Mouse (Mus musculus) heart, embryonic 11.5 days (tissue): ENCODE data around the gene Spint5. TPM values are rescaled to one million over a fixed set of nuclear protein-coding genes. Genes with fewer than 3 reads are reported as not detected.

ENCODE experiments used
- ATAC-seq: fragments of 200-750 bp; cut with Nextera tagmentation; replicated peaks from 2 replicates; pipeline ENCODE4 v1.8.0; 2017; ENCODE audit warnings: moderate library complexity; ENCODE audit not compliant: insufficient number of reproducible peaks, low FRiP score, low TSS enrichment
- H3K27ac ChIP-seq: fragments of 300-500 bp; sonication (generic); 2 replicates; pipeline ENCODE4 v1.5.1; 2014; ENCODE audit warnings: mild to moderate bottlenecking, low read depth, low read length
- H3K27me3 ChIP-seq: fragments of 300-500 bp; sonication (generic); 2 replicates; pipeline ENCODE4 v1.6.1; 2014; ENCODE audit warnings: mild to moderate bottlenecking, low read length, mixed read lengths; ENCODE audit not compliant: control insufficient read depth, insufficient read depth
- H3K36me3 ChIP-seq: fragments of 300-500 bp; sonication (generic); 2 replicates; pipeline ENCODE4 v1.6.1; 2014; ENCODE audit warnings: mild to moderate bottlenecking, low read length, moderate library complexity, mixed read lengths; ENCODE audit not compliant: control insufficient read depth, insufficient read depth
- H3K4me1 ChIP-seq: fragments of 300-500 bp; sonication (generic); 2 replicates; pipeline ENCODE4 v1.6.1; 2014; ENCODE audit warnings: low read length; ENCODE audit not compliant: control insufficient read depth, insufficient read depth
- H3K4me2 ChIP-seq: fragments of 300-500 bp; sonication (generic); 2 replicates; pipeline ENCODE4 v1.6.1; 2014; ENCODE audit warnings: mild to moderate bottlenecking, moderate library complexity
- H3K4me3 ChIP-seq: fragments of 300-500 bp; sonication (generic); 2 replicates; pipeline ENCODE4 v1.5.1; 2014; ENCODE audit warnings: low read depth, low read length
- H3K9ac ChIP-seq: fragments of 300-500 bp; sonication (generic); 2 replicates; pipeline ENCODE4 v1.6.1; 2014; ENCODE audit warnings: mild to moderate bottlenecking, low read depth, low read length, moderate library complexity
- H3K9me3 ChIP-seq: fragments of 300-500 bp; sonication (generic); replicated peaks from 2 replicates; pipeline ENCODE4 v1.6.1; 2016; ENCODE audit warnings: low read length; ENCODE audit not compliant: control insufficient read depth
- WGBS: fragments of 180-500 bp; shearing (Covaris S2); extraction: QIAGEN DNeasy Blood & Tissue Kit; methylation state at CpG from one replicate; pipeline ENCODE4 v1.1.7; 2014; ENCODE audit not compliant: insufficient replicate concordance; 5-methylcytosine and 5-hydroxymethylcytosine counted together
- polyA plus RNA-seq: library from polyadenylated mRNA; unstranded; fragments of >200 nt; fragmentation: Nextera tagmentation; extraction: Ambion mirVana; gene quantifications from 2 replicates; pipeline ENCODE4 v1.2.1, GENCODE M21; 2014

The Spint5 gene
- not detected in 2 replicates for polyA plus RNA-seq

- Histone ChIP-seq H3K4me2 (no peak within 1 kb of the TSS), H3K27ac (no peak within 1 kb of the TSS), H3K36me3 (no peaks in the 10 kb centered on the region), H3K9ac (no peak within 1 kb of the TSS), H3K4me1 (no peaks in the 10 kb centered on the region), H3K9me3 (no peaks in the 10 kb centered on the region), H3K4me3 (no peak within 1 kb of the TSS), H3K27me3 (no peaks in the 10 kb centered on the region)
- WGBS: 73% methylated on average over 6 of the region's 6 CpGs
- ATAC-seq: no peak
Observed at GRCm38 (mm10) chr2:164715005-164715404, at the start of gene Spint5. Gene Spint5 (plus strand): TSS chr2:164715305.

DNA sequence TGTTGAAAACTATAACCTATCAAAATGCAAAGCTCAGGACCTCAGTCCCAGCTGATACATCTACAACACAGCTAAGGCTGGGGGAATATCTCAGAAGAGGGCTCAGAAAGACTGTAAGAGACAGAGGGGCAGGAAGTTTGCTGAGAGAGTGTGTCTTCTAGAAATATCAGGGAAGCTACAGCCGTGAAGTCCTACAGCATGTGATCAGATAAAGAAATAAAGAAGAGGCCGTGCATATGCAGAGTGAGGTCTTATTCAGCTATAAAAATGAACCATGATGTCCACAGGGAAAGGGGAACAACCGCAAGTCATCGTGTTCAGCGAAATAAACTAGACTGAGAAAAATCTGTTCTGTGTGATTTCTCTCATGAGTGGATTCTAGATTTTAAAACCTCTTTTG is 44.8 kb upstream of the Spint5 start:
- no peaks in the 10 kb centered on the region for H3K4me1 ChIP-seq
- H3K36me3 ChIP-seq: no peaks in the 10 kb centered on the region
- no peaks in the 10 kb centered on the region for H3K27me3 ChIP-seq
- 72% methylated on average over 5 of the region's 5 CpGs for WGBS
- no peak overlapping the region for H3K4me3 ChIP-seq
- H3K9ac ChIP-seq: no peak overlapping the region
- ATAC-seq: no peak
- H3K27ac ChIP-seq: no peak overlapping the region
- H3K4me2 ChIP-seq: no peak overlapping the region
- H3K9me3 ChIP-seq: 0 out of 2 replicates have a peak, but pooled peaks cover 5% of the 10 kb centered on the region

GRCm38 (mm10) chr2:164670938-164671337 is 44.2 kb upstream of the Spint5 start:
- no peaks in the 10 kb centered on the region for H3K27me3 ChIP-seq
- 0 out of 2 replicates have a peak, but pooled peaks cover 5% of the 10 kb centered on the region for H3K9me3 ChIP-seq
- no peak for ATAC-seq
- no peaks in the 10 kb centered on the region for H3K36me3 ChIP-seq
- H3K4me2 ChIP-seq: no peak overlapping the region
- H3K27ac ChIP-seq: no peak overlapping the region
- H3K4me1 ChIP-seq: no peaks in the 10 kb centered on the region
- H3K9ac ChIP-seq: no peak overlapping the region
- WGBS: 45% methylated on average over 1 of the region's 1 CpGs
- H3K4me3 ChIP-seq: no peak overlapping the region

DNA sequence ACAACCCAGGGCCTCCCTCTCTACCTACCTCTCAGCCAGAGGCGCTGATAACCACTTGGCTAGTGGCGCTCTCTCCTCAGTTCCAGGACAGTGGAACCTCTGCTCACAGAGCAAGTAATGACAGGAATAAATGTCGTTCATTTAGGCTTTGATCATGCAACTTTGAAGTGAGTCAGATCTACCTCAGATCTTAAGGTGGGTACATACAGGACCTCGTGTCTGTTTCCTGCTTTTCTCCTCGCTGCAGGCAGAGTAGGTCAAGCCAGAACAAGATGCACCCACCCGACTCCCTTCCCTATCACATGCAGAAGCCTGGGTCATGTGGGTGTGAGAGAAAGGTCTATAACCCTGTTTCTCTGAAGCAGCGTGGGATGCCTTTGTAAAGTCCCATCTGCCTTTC is 41.1 kb upstream of the Spint5 start, which contains the start of gene Wfdc11:
Gene Wfdc11, minus strand, starts transcription at position 101 of the 400 bp plus-strand sequence.
- Histone ChIP-seq H3K4me2 (no peak within 1 kb of the TSS), H3K9me3 (0 out of 2 replicates have a peak, but pooled peaks cover 2% of the 10 kb centered on the region), H3K4me1 (no peaks in the 10 kb centered on the region), H3K27ac (no peak within 1 kb of the TSS), H3K27me3 (no peaks in the 10 kb centered on the region), H3K9ac (no peak within 1 kb of the TSS), H3K4me3 (no peak within 1 kb of the TSS), H3K36me3 (no peaks in the 10 kb centered on the region)
- ATAC-seq: no peak
- 68% methylated on average over 7 of the region's 7 CpGs for WGBS

DNA sequence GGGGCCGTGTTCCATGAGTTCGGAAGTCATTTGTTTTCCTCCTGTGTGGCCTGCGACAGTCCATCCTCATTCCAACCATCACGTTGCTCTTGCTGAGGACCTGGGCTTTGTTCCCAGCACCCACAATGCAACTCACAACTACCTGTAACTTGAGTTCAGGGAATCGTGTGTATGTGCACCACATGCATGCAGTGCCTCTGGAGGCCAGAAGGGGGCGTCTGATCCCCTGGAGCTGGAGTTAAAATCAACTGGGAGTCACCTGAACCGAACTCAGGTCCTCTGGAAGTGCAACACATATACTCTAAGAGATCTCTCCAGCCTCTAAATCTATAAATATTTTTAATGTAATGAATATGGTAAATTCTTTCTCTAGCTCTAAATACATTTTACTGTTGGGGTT is 39.0 kb upstream of the Spint5 start:
- no peak overlapping the region for H3K4me3 ChIP-seq
- no peak overlapping the region for H3K9ac ChIP-seq
- no peaks in the 10 kb centered on the region for H3K27me3 ChIP-seq
- WGBS: 75% methylated on average over 7 of the region's 7 CpGs
- H3K9me3 ChIP-seq: 0 out of 2 replicates have a peak, but pooled peaks cover 2% of the 10 kb centered on the region
- no peak overlapping the region for H3K4me2 ChIP-seq
- H3K27ac ChIP-seq: no peak overlapping the region
- no peaks in the 10 kb centered on the region for H3K36me3 ChIP-seq
- H3K4me1 ChIP-seq: 0 out of 2 replicates have a peak, but pooled peaks cover 3% of the 10 kb centered on the region
- ATAC-seq: no peak

- no peak overlapping the region for H3K4me3 ChIP-seq
- H3K4me2 ChIP-seq: no peak overlapping the region
- no peak for ATAC-seq
- H3K9ac ChIP-seq: no peak overlapping the region
- H3K27me3 ChIP-seq: no peaks in the 10 kb centered on the region
- 73% methylated on average over 16 of the region's 16 CpGs for WGBS
- no peak overlapping the region for H3K27ac ChIP-seq
- 0 out of 2 replicates have a peak, but pooled peaks cover 3% of the 10 kb centered on the region for H3K4me1 ChIP-seq
- H3K36me3 ChIP-seq: no peaks in the 10 kb centered on the region
- H3K9me3 ChIP-seq: 0 out of 2 replicates have a peak, but pooled peaks cover 2% of the 10 kb centered on the region
Observed at GRCm38 (mm10) chr2:164676916-164677685, 38.0 kb upstream of the Spint5 start.

DNA sequence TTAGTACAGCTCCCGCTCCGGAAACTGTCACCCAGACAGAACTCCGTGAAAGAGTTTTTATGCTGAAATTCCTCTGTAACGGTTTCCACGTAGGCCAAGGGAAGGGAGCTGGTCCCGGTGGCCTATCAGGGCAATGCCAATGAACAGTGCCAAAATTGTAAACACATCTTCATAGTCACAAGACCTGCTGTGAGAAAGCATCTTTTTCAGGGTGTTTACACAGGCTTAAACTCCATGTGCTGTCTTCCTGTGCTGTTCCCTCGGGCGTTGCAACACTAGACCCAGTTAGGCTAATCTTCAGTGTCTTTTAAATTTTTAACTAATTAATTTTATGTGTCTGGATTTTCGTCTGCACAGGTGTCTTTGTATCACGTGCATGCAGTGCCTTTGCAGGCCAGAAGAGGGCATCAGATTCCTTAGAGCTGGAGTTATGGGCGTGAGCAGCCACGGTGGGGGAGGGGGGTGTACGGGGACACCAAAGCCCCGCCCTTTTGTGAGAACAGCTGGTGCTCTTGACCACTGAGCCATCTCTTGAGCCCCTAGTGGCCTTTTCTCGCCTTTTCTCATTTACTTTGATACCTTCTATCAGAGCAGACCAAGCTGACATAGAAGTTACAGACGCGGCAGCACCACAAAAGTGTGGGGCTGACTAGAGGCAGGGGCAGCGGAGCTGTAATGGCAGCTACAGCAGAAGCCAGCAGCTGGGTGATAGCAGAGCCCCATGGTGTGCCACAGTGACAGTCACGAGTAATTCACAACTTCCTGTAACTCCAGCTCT is 36.1 kb upstream of the Spint5 start:
- WGBS: 20% methylated on average over 19 of the region's 19 CpGs
- no peaks in the 10 kb centered on the region for H3K9me3 ChIP-seq
- peak overlapping the region; percentile 34 for H3K4me3 ChIP-seq

GRCm38 (mm10) chr2:164679906-164680305 is 35.2 kb upstream of the Spint5 start:
- Histone ChIP-seq H3K4me2 (no peak overlapping the region), H3K27ac (no peak overlapping the region), H3K9ac (no peak overlapping the region), H3K4me1 (0 out of 2 replicates have a peak, but pooled peaks cover 3% of the 10 kb centered on the region), H3K36me3 (no peaks in the 10 kb centered on the region), H3K27me3 (no peaks in the 10 kb centered on the region), H3K4me3 (no peak overlapping the region), H3K9me3 (no peaks in the 10 kb centered on the region)
- no peak for ATAC-seq
- 46% methylated on average over 3 of the region's 3 CpGs for WGBS

More for the DNA sequence above, 36.1 kb upstream of the Spint5 start:
- H3K4me2 ChIP-seq: peak overlapping the region; percentile 63
- H3K4me1 ChIP-seq: 0 out of 2 replicates have a peak, but pooled peaks cover 3% of the 10 kb centered on the region
- 0 out of 2 replicates have a peak overlapping the region, but pooled peaks have one; percentile 34 for H3K9ac ChIP-seq
- H3K27ac ChIP-seq: no peak overlapping the region
- H3K27me3 ChIP-seq: no peaks in the 10 kb centered on the region
- H3K36me3 ChIP-seq: no peaks in the 10 kb centered on the region
- peak; percentile 42; the same call in 1 of the 2 replicates for ATAC-seq
